Mouse (Mus musculus): ENCODE results near the gene Kif20b.
A peak's percentile ranks its signal among the peaks of the same experiment; 100 is the strongest.

Gene Kif20b

DNA sequence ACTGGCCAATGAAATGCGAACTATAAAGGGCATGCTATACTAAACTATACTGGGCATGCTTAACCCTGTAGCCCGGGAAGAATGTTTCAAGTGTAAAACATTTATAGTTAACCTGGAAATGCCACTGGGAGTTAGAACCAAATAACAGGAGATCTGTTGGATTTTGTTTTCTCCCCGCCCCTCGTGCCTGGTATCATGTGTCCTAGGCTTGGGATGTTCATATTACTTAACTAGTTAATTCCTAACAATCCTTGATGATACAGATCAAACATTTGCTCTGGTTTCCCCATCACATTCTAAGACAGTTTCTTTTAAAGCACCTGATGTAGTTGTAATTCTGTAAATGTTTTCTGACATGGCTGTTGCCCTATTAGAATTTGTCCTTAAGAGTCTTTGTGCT is 2.1 kb upstream of the Kif20b start:
- no peak for DNase-seq (ENCODE audit: low spot score in 2 of 2)

DNA sequence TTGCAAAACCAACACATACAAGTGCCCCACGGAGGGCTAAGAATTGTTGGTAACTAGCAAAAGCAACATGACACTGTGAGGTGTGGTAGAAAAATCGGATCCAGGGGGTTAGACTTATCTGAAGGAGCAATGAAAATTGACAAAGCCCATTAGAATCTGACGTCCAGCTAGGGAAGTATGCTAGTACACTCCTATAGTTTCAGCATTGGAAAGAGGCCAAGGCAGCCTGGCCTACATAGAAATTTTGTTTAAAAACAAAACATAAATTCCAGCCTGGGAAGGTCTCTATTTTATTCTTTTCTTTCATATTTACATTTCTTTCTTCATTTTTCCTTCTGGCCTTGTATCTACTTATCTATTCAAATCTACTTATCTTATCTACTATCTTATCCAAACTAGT is 1.6 kb upstream of the Kif20b start:
- DNase-seq (ENCODE audit: low spot score in 2 of 2) = no peak

DNA sequence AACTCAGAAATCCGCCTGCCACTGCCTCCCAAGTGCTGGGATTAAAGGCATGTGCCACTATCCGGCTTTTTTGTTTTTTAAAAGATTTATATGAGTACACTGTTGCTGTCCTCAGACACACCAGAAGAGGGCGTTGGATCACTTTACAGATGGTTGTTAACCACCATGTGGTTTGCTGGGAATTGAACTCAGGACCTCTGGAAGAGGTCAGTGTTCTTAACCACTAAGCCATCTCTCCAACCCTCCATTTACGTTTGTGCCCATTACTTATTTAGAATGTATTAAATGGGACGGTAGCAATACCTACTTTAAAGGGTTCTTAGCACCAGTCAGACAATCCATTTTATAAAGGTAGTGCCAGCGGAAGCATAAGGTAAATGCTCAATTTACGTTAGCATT is 909 bp upstream of the Kif20b start:
- peak in 1 of 2 experiments; percentile 10 for DNase-seq (ENCODE audit: low spot score in 2 of 2)

DNA sequence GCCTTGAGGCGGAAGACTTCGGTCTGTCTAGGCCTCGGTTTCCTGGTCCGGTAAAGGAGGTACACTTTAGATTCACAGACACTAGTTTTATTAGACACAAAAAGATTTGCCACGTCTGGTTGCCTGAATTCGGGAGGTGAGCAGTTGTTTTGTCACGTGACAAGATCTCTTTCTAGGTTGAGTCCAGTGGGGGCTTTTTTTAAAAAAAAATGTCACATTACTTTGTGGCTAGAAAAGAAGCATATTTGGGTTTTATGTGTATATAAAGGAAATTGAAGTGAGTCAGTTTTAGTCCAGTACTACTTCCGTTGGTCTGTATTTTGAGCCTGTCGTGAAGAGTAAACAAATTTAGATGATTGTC is 422 bp downstream of the Kif20b start:
- no peak for DNase-seq (ENCODE audit: low spot score in 2 of 2)

DNA sequence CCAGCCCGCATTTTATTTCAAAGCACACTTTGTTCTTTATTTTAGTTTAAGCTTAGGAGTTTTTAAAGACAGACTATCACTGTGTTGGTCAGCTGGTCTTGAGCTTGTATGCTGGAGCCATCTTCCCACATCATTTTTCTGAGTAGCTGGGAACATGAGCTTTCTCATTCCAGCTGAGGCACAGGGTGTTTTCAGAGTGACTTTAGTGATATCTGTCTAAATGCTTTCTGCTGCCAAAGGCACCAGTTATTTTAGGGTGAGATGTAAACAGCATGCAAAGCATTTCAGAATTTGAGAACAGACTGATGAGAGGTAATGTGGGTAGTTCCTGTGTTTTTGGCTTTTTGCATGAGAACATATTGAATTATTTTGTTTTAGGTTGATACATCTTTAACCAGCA is 25.0 kb downstream of the Kif20b start:
- DNase-seq (ENCODE audit: low spot score in 2 of 2) = no peak

DNA sequence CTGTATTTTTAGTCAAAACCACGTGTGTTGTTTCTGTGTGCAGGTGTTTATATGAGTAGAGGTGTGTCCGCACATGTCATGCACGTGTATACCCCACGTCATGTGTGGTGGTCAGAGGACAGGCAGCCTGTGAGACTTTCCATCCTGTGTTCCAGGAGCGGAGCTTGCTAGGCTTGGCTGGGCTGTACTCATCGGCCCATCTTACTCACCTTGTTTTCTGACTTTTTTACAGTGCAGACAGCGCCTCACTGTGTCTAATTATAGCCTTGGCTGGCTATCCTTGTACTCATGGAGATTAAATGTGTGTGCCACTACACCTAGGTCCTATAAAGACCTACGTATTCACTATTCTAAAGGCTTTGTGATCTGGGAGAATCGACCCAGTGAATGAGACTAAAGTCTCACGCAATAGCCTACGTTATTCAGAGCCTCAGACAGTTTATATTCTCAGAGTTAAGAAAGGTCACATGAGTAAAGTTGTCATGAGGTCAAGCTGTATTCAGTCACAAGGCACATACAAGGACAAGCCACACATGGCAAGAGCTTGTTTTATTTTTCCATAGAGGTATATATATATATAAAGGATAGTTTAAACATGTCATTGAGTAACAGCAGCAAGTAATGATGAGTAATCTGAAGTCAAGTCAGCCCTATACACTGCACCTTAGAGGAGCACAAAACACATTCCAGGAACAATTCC is 31.8 kb downstream of the Kif20b start:
- no peak for DNase-seq (ENCODE audit: low spot score in 2 of 2)

DNA sequence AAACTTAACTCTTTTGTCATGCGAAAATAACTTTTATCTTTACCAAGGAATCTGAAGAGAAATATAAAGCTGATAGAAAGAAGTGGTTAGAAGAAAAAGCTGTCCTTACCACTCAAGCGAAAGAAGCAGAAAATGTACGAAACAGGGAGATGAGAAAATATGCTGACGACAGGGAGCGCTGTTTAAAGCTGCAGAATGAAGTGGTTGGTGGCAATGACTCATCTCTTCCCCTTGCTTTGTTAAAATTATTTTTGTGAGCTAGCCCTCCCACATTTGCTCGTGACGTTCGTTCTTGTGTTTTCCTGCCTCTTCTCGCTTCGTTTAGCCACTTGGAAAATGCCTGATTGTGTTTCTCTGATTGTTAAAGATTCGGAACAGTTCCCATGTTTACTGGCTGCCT is 37.2 kb downstream of the Kif20b start:
- no peak for DNase-seq (ENCODE audit: low spot score in 2 of 2)

DNA sequence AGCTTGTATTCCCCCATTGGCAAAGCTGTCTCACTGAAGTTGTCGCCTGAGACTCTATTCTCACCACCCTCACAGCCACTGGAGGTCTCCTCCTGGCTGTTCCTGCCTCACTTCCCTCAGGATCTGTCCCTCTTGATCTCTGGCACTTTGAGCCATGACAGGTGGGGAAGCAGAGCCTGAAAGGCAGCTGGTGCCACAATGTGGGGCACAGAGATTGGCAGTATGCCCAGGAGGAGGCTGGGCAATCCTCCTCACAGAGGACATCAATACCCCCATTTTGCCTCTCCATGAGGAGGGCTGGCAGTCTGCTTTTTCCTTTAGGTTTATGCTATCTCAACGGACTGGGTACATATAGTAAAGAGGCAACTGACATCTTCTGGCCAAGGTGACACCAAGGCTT is 62.6 kb downstream of the Kif20b start:
- DNase-seq (ENCODE audit: low spot score in 2 of 2) = no peak

DNA sequence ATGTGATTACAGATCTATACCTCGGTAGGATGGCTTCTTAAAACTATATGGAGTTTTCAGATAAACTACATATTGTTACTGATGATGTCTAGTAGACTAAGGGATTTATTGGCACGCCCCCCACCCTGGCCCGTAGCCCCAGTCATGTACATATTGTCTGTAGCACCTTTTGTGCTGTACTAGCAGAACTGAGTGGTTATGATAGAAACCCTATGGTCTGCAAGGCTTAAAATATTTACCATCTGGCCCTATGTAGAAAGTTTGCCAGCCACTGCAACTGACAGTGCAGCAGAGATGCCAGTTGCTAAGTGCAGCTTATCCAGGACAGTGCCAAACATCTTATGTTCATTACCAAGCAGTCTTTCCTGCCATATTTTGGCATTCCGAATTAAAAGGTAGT is 68.3 kb downstream of the Kif20b start:
- no peak for DNase-seq (ENCODE audit: low spot score in 2 of 2)

DNA sequence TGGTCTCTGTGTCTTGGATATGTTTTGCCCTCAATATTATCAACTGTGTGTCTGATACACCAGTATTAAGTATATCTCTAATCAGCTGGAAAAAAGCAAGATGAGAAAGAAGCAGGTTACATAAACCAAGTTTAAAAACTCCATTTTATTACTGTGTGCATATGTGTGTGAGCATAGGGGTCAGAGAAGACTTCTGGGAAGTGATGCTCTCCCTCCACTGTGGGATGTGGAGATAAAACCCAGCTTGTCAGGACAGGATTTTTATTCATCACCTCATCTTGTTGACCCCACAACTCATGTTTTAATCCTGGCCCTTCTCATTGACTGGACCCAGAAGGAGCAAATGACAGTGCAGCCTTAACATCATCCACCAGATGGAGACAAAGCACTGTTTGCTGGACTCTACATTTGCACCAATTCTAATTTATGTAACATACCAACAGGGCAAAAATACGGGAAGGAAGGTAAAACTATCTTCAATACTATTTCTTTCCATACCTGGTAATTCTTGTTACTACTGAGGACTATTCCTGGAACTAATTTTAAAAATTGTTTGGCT is 70.9 kb downstream of the Kif20b start:
- no peak for DNase-seq (ENCODE audit: low spot score in 2 of 2)

DNA sequence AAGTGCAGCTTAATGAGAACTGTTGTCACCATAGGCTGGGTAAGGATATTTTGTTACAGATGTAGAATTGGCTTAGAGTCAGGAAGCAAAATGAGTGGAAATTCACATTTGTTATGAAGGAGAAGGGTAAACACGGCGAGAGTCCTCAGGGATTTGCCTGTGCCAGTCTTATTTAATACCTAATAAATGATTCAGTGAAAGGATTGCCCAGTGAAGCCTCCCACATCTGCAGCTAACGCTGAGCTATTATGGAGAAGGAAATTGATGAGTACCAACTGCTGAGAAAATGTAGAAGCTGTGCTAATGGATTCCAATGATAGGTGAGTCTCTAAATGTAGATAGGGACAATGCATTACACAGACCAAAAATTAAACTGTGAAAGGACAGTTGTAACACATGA is 92.9 kb downstream of the Kif20b start:
- DNase-seq (ENCODE audit: low spot score in 2 of 2) = no peak

DNA sequence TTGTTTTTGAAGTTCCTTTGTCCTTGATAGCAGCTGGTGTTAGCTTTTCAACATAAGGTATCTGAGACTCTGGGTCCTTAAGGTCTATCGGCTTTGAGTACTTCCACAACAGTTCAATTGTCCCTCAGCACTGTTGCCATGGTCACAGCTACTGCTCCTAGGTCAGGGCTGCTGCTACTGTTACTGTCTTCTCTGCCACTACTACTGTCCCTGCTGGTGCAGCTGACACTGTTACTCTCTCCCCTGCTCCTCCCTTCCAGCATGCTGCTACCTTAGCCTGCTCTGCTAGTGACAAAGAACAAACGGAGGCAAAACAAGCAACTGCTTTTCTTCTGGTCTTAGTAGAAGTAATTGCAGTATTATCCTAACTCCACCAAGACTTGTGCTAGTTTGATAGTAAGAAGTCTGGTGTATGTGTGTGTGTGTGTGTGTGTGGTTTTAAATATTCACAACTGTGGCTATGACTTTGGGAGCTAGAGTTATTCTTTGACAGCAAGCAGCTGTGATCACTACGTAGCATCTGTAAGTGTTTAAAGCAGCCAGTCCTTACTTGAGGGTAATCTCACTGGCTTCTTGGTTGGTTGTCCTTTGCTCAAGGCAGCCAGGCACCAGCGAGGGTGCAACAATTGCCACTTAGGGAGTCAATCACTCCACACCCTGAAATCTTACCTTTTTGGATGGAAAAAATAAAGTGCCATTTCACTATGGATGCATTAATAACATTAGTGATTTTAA is 95.5 kb downstream of the Kif20b start:
- DNase-seq (ENCODE audit: low spot score in 2 of 2) = no peak

DNA sequence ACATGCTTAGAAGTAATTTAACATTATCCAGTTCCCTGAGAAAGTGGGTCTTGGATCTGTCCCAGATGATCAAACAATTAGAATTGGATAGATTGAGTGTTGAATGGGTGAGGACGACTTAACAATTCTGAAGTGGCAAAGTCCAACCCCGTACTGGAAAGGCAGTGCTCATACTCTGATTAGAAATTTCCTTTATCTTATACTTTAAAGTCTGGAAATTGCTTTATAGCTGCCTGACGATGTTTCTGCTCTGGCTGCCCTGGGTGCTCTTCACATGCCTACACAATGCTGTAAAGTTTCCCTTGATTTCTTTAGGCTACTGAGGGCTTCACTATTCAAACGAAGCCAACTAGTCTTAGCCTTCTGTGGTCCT is 96.0 kb downstream of the Kif20b start:
- DNase-seq (ENCODE audit: low spot score in 2 of 2) = no peak

Measured in thymus, postnatal 10 days (tissue).